ENCODE assay signal across 12 mouse cellular contexts in genomic region chr4:129993944-129994695, GRCm38 (mm10). TPM values are rescaled to one million over a fixed set of nuclear protein-coding genes. Genes with fewer than 3 reads are reported as not detected.
DNase-seq lines count a peak whose midpoint lies in the region; ATAC-seq lines count a peak whose summit lies in the region.
"Had no signal": no experiment of that assay in that cellular context is flagged by ENCODE, and none has a peak within 500 bp of the region (broad histone marks: within the 10 kb centered on the region; RNA-seq: fewer than 3 reads in every experiment).

No protein-coding gene starts in this region.

- H3K4me2 ChIP-seq in intestine, embryonic 15.5 days (replicated peaks), result no peak overlapping the region
- H3K4me2 ChIP-seq: embryonic facial prominence, embryonic 15.5 days; heart, embryonic 12.5 days; liver, embryonic 12.5 days had no signal

- no peak for ATAC-seq in intestine, embryonic 15.5 days
- ATAC-seq: liver, embryonic 12.5 days had no signal

- no peak overlapping the region for H3K9ac ChIP-seq in intestine, embryonic 15.5 days
- H3K9ac ChIP-seq: embryonic facial prominence, embryonic 15.5 days; heart, embryonic 12.5 days; liver, embryonic 12.5 days had no signal

- WGBS in intestine, embryonic 15.5 days, result 76% methylated on average over 16 of the region's 16 CpGs

- H3K27ac ChIP-seq in intestine, embryonic 15.5 days, result no peak overlapping the region
- H3K27ac ChIP-seq: embryonic facial prominence, embryonic 15.5 days; liver, embryonic 12.5 days had no signal

- no peaks in the 10 kb centered on the region for H3K4me1 ChIP-seq in intestine, embryonic 15.5 days (replicated peaks)
- H3K4me1 ChIP-seq: liver, embryonic 12.5 days had no signal

- no peaks in the 10 kb centered on the region for H3K36me3 ChIP-seq in intestine, embryonic 15.5 days
- H3K36me3 ChIP-seq: liver, embryonic 12.5 days had no signal

- peak; percentile 49 for DNase-seq in gastrocnemius, postnatal 10 days
- DNase-seq in gastrocnemius, postnatal 14 days, result no peak
- peak; percentile 63 for DNase-seq in ovary, adult 18-20 months (ENCODE audit: low spot score)
- DNase-seq in ovary, postnatal 10 days (ENCODE audit: low spot score), result no peak
- DNase-seq in kidney, adult 8-10 months, result peak; percentile 39 to 42
- DNase-seq in urinary bladder, postnatal 10 days (ENCODE audit: low spot score), result no peak
- no peak for DNase-seq in spleen, postnatal 36 days (ENCODE audit: low spot score in 2 of 2)

- intact Hi-C loops in gastrocnemius, postnatal 14 days (cut with DNase I; ENCODE audit: low total_unique reads), result no loop called here

- peaks cover 13% of the 10 kb centered on the region for H3K27me3 ChIP-seq in intestine, embryonic 15.5 days (replicated peaks)
- H3K27me3 ChIP-seq: embryonic facial prominence, embryonic 15.5 days had no signal

- H3K9me3 ChIP-seq in intestine, embryonic 15.5 days, result no peaks in the 10 kb centered on the region
- H3K9me3 ChIP-seq: embryonic facial prominence, embryonic 15.5 days; heart, embryonic 12.5 days; liver, embryonic 12.5 days had no signal

- no peak overlapping the region for H3K4me3 ChIP-seq in intestine, embryonic 15.5 days (replicated peaks)
- H3K4me3 ChIP-seq: embryonic facial prominence, embryonic 15.5 days; heart, embryonic 12.5 days; liver, embryonic 12.5 days had no signal

RNA-seq across cellular contexts. Expression of gene Adgrb2, which starts 9.4 kb away (rescaled TPM):
- 1 to 10 TPM; 2.5 to 2.6 TPM for total RNA-seq in gastrocnemius, postnatal 10 days (2021)
- total RNA-seq in gastrocnemius, postnatal 14 days (2021), result 1 to 10 TPM; 1.0 to 1.5 TPM
- polyA plus RNA-seq in intestine, embryonic 15.5 days (2015; fragmentation: Nextera tagmentation; extraction: Ambion mirVana), result 2.2 and 2.6 TPM in 2 replicates

RNA-seq across cellular contexts. Expression of gene Col16a1, which starts 53.5 kb away (rescaled TPM):
- total RNA-seq in gastrocnemius, postnatal 10 days (2021), result 10 to 100 TPM; 61.7 to 92.4 TPM
- total RNA-seq in gastrocnemius, postnatal 14 days (2021), result 10 to 100 TPM; 37.9 to 46.5 TPM
- polyA plus RNA-seq in intestine, embryonic 15.5 days (2015; fragmentation: Nextera tagmentation; extraction: Ambion mirVana), result 60.0 and 63.0 TPM in 2 replicates
- total RNA-seq: CH12.LX had no signal

Comparison
In these comparisons a context has a peak if more than half of its experiments do, and no peak if none do; other contexts are left out.
1. DNase-seq: peak in gastrocnemius, postnatal 10 days (single experiment), ovary, adult 18-20 months (single experiment) and kidney, adult 8-10 months (2 of 2); none in gastrocnemius, postnatal 14 days (single experiment), ovary, postnatal 10 days (single experiment), urinary bladder, postnatal 10 days (single experiment) and spleen, postnatal 36 days (0 of 2).